Mouse (Mus musculus): ENCODE measurements around the gene 1700067K01Rik. TPM values are rescaled to one million over a fixed set of nuclear protein-coding genes. Genes with fewer than 3 reads are reported as not detected.

Gene 1700067K01Rik
- polyA plus RNA-seq, 1 experiment = 0.13 TPM

GRCm38 (mm10) chr8:84008362-84008761 is 7.1 kb downstream of the 1700067K01Rik start:
- Histone ChIP-seq H3K27ac (ENCODE audit: insufficient read depth, low read length) (no peak overlapping the region), H3K4me1 (ENCODE audit: control insufficient read depth, insufficient read depth, low read length) (peaks cover 5% of the 10 kb centered on the region), H3K4me3 (ENCODE audit: insufficient read depth, low read length) (no peak overlapping the region)
- TF ChIP-seq POLR2A (IDR thresholded peaks at IDR 0.05; ENCODE audit: extremely low read depth, insufficient read depth, low read length) = no peak
- TF ChIP-seq CTCF (IDR thresholded peaks at IDR 0.05; ENCODE audit: extremely low read depth, insufficient read depth, low read length) = peak; percentile 22; the same call in 1 of the 2 replicates

- no peak overlapping the region for H3K27ac ChIP-seq (ENCODE audit: insufficient read depth, low read length)
- TF ChIP-seq CTCF (IDR thresholded peaks at IDR 0.05; ENCODE audit: extremely low read depth, insufficient read depth, low read length) = peak; percentile 83
- TF ChIP-seq POLR2A (IDR thresholded peaks at IDR 0.05; ENCODE audit: extremely low read depth, insufficient read depth, low read length) = no peak
- no peak overlapping the region for H3K4me3 ChIP-seq (ENCODE audit: insufficient read depth, low read length)
- H3K4me1 ChIP-seq (ENCODE audit: control insufficient read depth, insufficient read depth, low read length) = no peaks in the 10 kb centered on the region; the same call in 1 of the 2 replicates
Measured at GRCm38 (mm10) chr8:84009876-84010275, 8.6 kb downstream of the 1700067K01Rik start.

GRCm38 (mm10) chr8:84010625-84011611 is 9.6 kb downstream of the 1700067K01Rik start:
- no peaks in the 10 kb centered on the region; the same call in 1 of the 2 replicates for H3K4me1 ChIP-seq (ENCODE audit: control insufficient read depth, insufficient read depth, low read length)
- H3K4me3 ChIP-seq (ENCODE audit: insufficient read depth, low read length) = peak overlapping the region; percentile 17; the same call in 1 of the 2 replicates
- TF ChIP-seq CTCF (IDR thresholded peaks at IDR 0.05; ENCODE audit: extremely low read depth, insufficient read depth, low read length) (peak; percentile 21; the same call in 1 of the 2 replicates), POLR2A (IDR thresholded peaks at IDR 0.05; ENCODE audit: extremely low read depth, insufficient read depth, low read length) (no peak)
- no peak overlapping the region for H3K27ac ChIP-seq (ENCODE audit: insufficient read depth, low read length)

GRCm38 (mm10) chr8:84011705-84012498 is 10.6 kb downstream of the 1700067K01Rik start, which contains the start of gene 2210011C24Rik:
TSS of gene 2210011C24Rik (minus strand) at chr8:84012171.
- H3K4me1 ChIP-seq (ENCODE audit: control insufficient read depth, insufficient read depth, low read length) = no peaks in the 10 kb centered on the region; the same call in 1 of the 2 replicates
- H3K4me3 ChIP-seq (ENCODE audit: insufficient read depth, low read length) = peak within 1 kb of the TSS; percentile 17; the same call in 1 of the 2 replicates
- no peak within 1 kb of the TSS for H3K27ac ChIP-seq (ENCODE audit: insufficient read depth, low read length)
- TF ChIP-seq CTCF (IDR thresholded peaks at IDR 0.05; ENCODE audit: extremely low read depth, insufficient read depth, low read length) = no peak
- TF ChIP-seq POLR2A (IDR thresholded peaks at IDR 0.05; ENCODE audit: extremely low read depth, insufficient read depth, low read length) = no peak

- Histone ChIP-seq H3K4me3 (ENCODE audit: insufficient read depth, low read length) (no peak overlapping the region), H3K27ac (ENCODE audit: insufficient read depth, low read length) (no peak overlapping the region), H3K4me1 (ENCODE audit: control insufficient read depth, insufficient read depth, low read length) (no peaks in the 10 kb centered on the region; the same call in 1 of the 2 replicates)
- TF ChIP-seq CTCF (IDR thresholded peaks at IDR 0.05; ENCODE audit: extremely low read depth, insufficient read depth, low read length) = no peak
- TF ChIP-seq POLR2A (IDR thresholded peaks at IDR 0.05; ENCODE audit: extremely low read depth, insufficient read depth, low read length) = no peak
Measured at GRCm38 (mm10) chr8:84012499-84013165, 11.3 kb downstream of the 1700067K01Rik start.

GRCm38 (mm10) chr8:84015833-84016232 is 14.5 kb downstream of the 1700067K01Rik start:
- Histone ChIP-seq H3K4me1 (ENCODE audit: control insufficient read depth, insufficient read depth, low read length) (no peaks in the 10 kb centered on the region; the same call in 1 of the 2 replicates), H3K4me3 (ENCODE audit: insufficient read depth, low read length) (no peak overlapping the region)

GRCm38 (mm10) chr8:84019738-84020137 is 18.4 kb downstream of the 1700067K01Rik start:
- no peaks in the 10 kb centered on the region for H3K4me1 ChIP-seq (ENCODE audit: control insufficient read depth, insufficient read depth, low read length)
- no peak overlapping the region for H3K4me3 ChIP-seq (ENCODE audit: insufficient read depth, low read length)
- H3K27ac ChIP-seq (ENCODE audit: insufficient read depth, low read length) = no peak overlapping the region
- TF ChIP-seq CTCF (IDR thresholded peaks at IDR 0.05; ENCODE audit: extremely low read depth, insufficient read depth, low read length) = no peak
- no peak for TF ChIP-seq POLR2A (IDR thresholded peaks at IDR 0.05; ENCODE audit: extremely low read depth, insufficient read depth, low read length)

More at GRCm38 (mm10) chr8:84015833-84016232, 14.5 kb downstream of the 1700067K01Rik start:
- no peak for TF ChIP-seq POLR2A (IDR thresholded peaks at IDR 0.05; ENCODE audit: extremely low read depth, insufficient read depth, low read length)
- TF ChIP-seq CTCF (IDR thresholded peaks at IDR 0.05; ENCODE audit: extremely low read depth, insufficient read depth, low read length) = no peak
- H3K27ac ChIP-seq (ENCODE audit: insufficient read depth, low read length) = no peak overlapping the region

GRCm38 (mm10) chr8:84021096-84021495 is 19.8 kb downstream of the 1700067K01Rik start, which contains the start of gene Palm3:
TSS of gene Palm3 (plus strand) at chr8:84021471.
- Histone ChIP-seq H3K4me3 (ENCODE audit: insufficient read depth, low read length) (no peak within 1 kb of the TSS), H3K4me1 (ENCODE audit: control insufficient read depth, insufficient read depth, low read length) (no peaks in the 10 kb centered on the region), H3K27ac (ENCODE audit: insufficient read depth, low read length) (no peak within 1 kb of the TSS)
- no peak for TF ChIP-seq CTCF (IDR thresholded peaks at IDR 0.05; ENCODE audit: extremely low read depth, insufficient read depth, low read length)
- TF ChIP-seq POLR2A (IDR thresholded peaks at IDR 0.05; ENCODE audit: extremely low read depth, insufficient read depth, low read length) = no peak

All from cortical plate, adult 2 months (tissue).